Mouse (Mus musculus): ENCODE data around the gene Zdhhc17.

GRCm38 (mm10) chr10:110938361-110938760, 71.6 kb downstream of the Zdhhc17 start:
- TF ChIP-seq JUND (conservative IDR thresholded peaks at IDR 0.05; ENCODE audit: low read depth, low read length) (no peak), USF2 (conservative IDR thresholded peaks at IDR 0.05; ENCODE audit: low read depth, low read length) (no peak), PAX5 (IDR thresholded peaks at IDR 0.05; ENCODE audit: low read length) (no peak), CTCF (conservative IDR thresholded peaks at IDR 0.05 in 1 of 2, IDR thresholded peaks at IDR 0.05 in 1 of 2; ENCODE audit: low read depth in 2 of 2, low read length in 2 of 2) (no peak), MAFK (IDR thresholded peaks at IDR 0.05; ENCODE audit: insufficient replicate concordance, low read length) (no peak), USF1 (IDR thresholded peaks at IDR 0.05; ENCODE audit: low read depth, low read length) (no peak), SMC3 (IDR thresholded peaks at IDR 0.05; ENCODE audit: low read depth, low read length) (no peak), NELFE (IDR thresholded peaks at IDR 0.05; ENCODE audit: low read depth, low read length) (no peak), ZMIZ1 (IDR thresholded peaks at IDR 0.05; ENCODE audit: low read depth, low read length) (no peak), HCFC1 (IDR thresholded peaks at IDR 0.05; ENCODE audit: low read depth, low read length) (no peak)
